ENCODE assay signal across 8 mouse cellular contexts in the genomic region with DNA sequence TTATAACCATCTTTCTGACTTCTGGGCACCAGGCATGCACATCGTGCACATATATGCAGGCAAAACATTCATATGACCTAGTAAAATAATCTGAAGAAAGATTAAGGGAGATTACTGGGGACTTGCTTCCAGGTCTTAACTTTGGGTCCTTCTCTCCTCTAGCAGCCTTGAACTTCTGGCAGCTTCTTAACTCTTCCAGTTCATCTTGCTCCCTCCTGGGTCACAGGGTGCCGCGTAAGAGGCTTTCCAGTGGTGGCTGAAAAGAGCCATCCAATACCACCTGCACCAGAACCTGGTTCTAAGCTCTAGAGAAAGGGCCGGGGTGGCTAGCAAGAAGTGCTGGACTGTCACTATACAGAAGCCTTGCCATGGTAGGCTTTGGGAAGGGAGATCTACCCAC. TPM values are rescaled to one million over a fixed set of nuclear protein-coding genes. Genes with fewer than 3 reads are reported as not detected.
A peak's percentile ranks its signal among the peaks of the same experiment; 100 is the strongest.
DNase-seq lines count a peak whose midpoint lies in the region; ATAC-seq lines count a peak whose summit lies in the region.

A gene (plus strand): TSS at position 301 of the 400 bp plus-strand sequence.

- H3K27ac ChIP-seq in liver, embryonic 11.5 days (ENCODE audit: low read depth, low read length), result no peak within 1 kb of the TSS
- H3K27ac ChIP-seq in intestine, embryonic 15.5 days, result no peak within 1 kb of the TSS
- H3K27ac ChIP-seq in neural tube, embryonic 15.5 days (replicated peaks), result peak within 1 kb of the TSS; percentile 58

- 49% methylated on average over 4 of the region's 4 CpGs for WGBS in liver, embryonic 11.5 days
- 45% methylated on average over 4 of the region's 4 CpGs for WGBS in intestine, embryonic 15.5 days
- WGBS in neural tube, embryonic 15.5 days, result 54% methylated on average over 4 of the region's 4 CpGs

- peaks cover 17% of the 10 kb centered on the region; the same call in 1 of the 2 replicates for H3K36me3 ChIP-seq in liver, embryonic 11.5 days (ENCODE audit: control insufficient read depth, insufficient read depth, low read length)
- H3K36me3 ChIP-seq in intestine, embryonic 15.5 days, result peaks cover 15% of the 10 kb centered on the region
- peaks cover 27% of the 10 kb centered on the region for H3K36me3 ChIP-seq in neural tube, embryonic 15.5 days

- no peak within 1 kb of the TSS for H3K9ac ChIP-seq in liver, embryonic 11.5 days (ENCODE audit: low read depth, low read length)
- peak within 1 kb of the TSS; percentile 10; the same call in 1 of the 2 replicates for H3K9ac ChIP-seq in intestine, embryonic 15.5 days
- H3K9ac ChIP-seq in neural tube, embryonic 15.5 days (replicated peaks), result peak within 1 kb of the TSS; percentile 34; the same call in 1 of the 2 replicates

- DNase-seq in frontal cortex, adult 2 months (ENCODE audit: extremely low spot score in 1 of 2, low spot score in 1 of 2), result no peak
- no peak for DNase-seq in frontal cortex, postnatal 36 days (ENCODE audit: low spot score in 2 of 2)
- no peak for DNase-seq in liver, embryonic 11.5 days (ENCODE audit: low spot score)
- no peak for DNase-seq in liver
- DNase-seq in cerebellum, postnatal 14 days, result no peak
- no peak for DNase-seq in gastrocnemius, postnatal 4 days (ENCODE audit: low spot score in 2 of 2)

- ATAC-seq in liver, embryonic 11.5 days (replicated peaks; ENCODE audit: low FRiP score), result no peak
- ATAC-seq in intestine, embryonic 15.5 days, result no peak
- no peak for ATAC-seq in neural tube, embryonic 15.5 days (ENCODE audit: low FRiP score)

- H3K4me3 ChIP-seq in liver, embryonic 11.5 days (ENCODE audit: low read depth, low read length), result 0 out of 2 replicates have a peak within 1 kb of the TSS, but pooled peaks have one; percentile 13
- H3K4me3 ChIP-seq in intestine, embryonic 15.5 days (replicated peaks), result peak within 1 kb of the TSS; percentile 14; the same call in 1 of the 2 replicates
- H3K4me3 ChIP-seq in neural tube, embryonic 15.5 days (replicated peaks), result peak within 1 kb of the TSS; percentile 44

- peak within 1 kb of the TSS; percentile 43 for H3K4me2 ChIP-seq in liver, embryonic 11.5 days
- peak within 1 kb of the TSS; percentile 51 for H3K4me2 ChIP-seq in intestine, embryonic 15.5 days (replicated peaks)
- peak within 1 kb of the TSS; percentile 60 for H3K4me2 ChIP-seq in neural tube, embryonic 15.5 days

- H3K9me3 ChIP-seq in liver, embryonic 11.5 days (ENCODE audit: control insufficient read depth, low read length), result no peaks in the 10 kb centered on the region
- no peaks in the 10 kb centered on the region for H3K9me3 ChIP-seq in intestine, embryonic 15.5 days
- no peaks in the 10 kb centered on the region for H3K9me3 ChIP-seq in neural tube, embryonic 15.5 days (replicated peaks)

- peaks cover 34% of the 10 kb centered on the region for H3K27me3 ChIP-seq in liver, embryonic 11.5 days (replicated peaks; ENCODE audit: control insufficient read depth, insufficient read depth, low read length)
- peaks cover 29% of the 10 kb centered on the region for H3K27me3 ChIP-seq in intestine, embryonic 15.5 days (replicated peaks)
- peaks cover 11% of the 10 kb centered on the region; the same call in 1 of the 2 replicates for H3K27me3 ChIP-seq in neural tube, embryonic 15.5 days (replicated peaks)

- no peaks in the 10 kb centered on the region for H3K4me1 ChIP-seq in liver, embryonic 11.5 days (replicated peaks; ENCODE audit: control insufficient read depth, insufficient read depth, low read length)
- peaks cover 7% of the 10 kb centered on the region; the same call in 1 of the 2 replicates for H3K4me1 ChIP-seq in intestine, embryonic 15.5 days (replicated peaks)
- peaks cover 39% of the 10 kb centered on the region for H3K4me1 ChIP-seq in neural tube, embryonic 15.5 days

RNA-seq across cellular contexts. Expression of the gene that starts here (rescaled TPM):
- 14.5 and 17.7 TPM in 2 replicates for polyA plus RNA-seq in frontal cortex, adult 2 months (2012; rRNA removed)
- polyA plus RNA-seq in liver, embryonic 11.5 days (2014; fragmentation: Nextera tagmentation; extraction: Ambion mirVana), result 2.6 and 3.4 TPM in 2 replicates
- polyA plus RNA-seq in intestine, embryonic 15.5 days (2015; fragmentation: Nextera tagmentation; extraction: Ambion mirVana), result 5.5 and 6.7 TPM in 2 replicates
- 62.1 and 90.3 TPM in 2 replicates for polyA plus RNA-seq in neural tube, embryonic 15.5 days (2015; fragmentation: Nextera tagmentation; extraction: Ambion mirVana)
- total RNA-seq in gastrocnemius, postnatal 4 days (2021), result 1 to 10 TPM; 2.2 to 2.7 TPM
